Mouse (Mus musculus) intestine, postnatal 0 days (tissue): ENCODE results near the gene Ubap2. TPM values are rescaled to one million over a fixed set of nuclear protein-coding genes. Genes with fewer than 3 reads are reported as not detected.

Experiments
- ATAC-seq: fragments of 200-750 bp; cut with Nextera tagmentation; 2 replicates; pipeline ENCODE4 v1.8.0; 2017; ENCODE audit warnings: mild to moderate bottlenecking, moderate TSS enrichment, moderate library complexity
- H3K27ac ChIP-seq: fragments of 300-500 bp; sonication (generic); 2 replicates; pipeline ENCODE4 v1.5.1; 2014; ENCODE audit warnings: mild to moderate bottlenecking, low read depth, low read length, moderate library complexity
- H3K27me3 ChIP-seq: fragments of 300-500 bp; sonication (generic); replicated peaks from 2 replicates; pipeline ENCODE4 v1.6.1; 2014; ENCODE audit warnings: low read length, mixed read lengths; ENCODE audit not compliant: control insufficient read depth, insufficient read depth
- H3K36me3 ChIP-seq: fragments of 300-500 bp; sonication (generic); 2 replicates; pipeline ENCODE4 v1.6.1; 2014; ENCODE audit warnings: mild to moderate bottlenecking, moderate library complexity; ENCODE audit not compliant: control insufficient read depth, insufficient read depth
- H3K4me1 ChIP-seq: fragments of 300-500 bp; sonication (generic); replicated peaks from 2 replicates; pipeline ENCODE4 v1.6.1; 2014; ENCODE audit warnings: antibody characterized with exemption, low read length, mixed read lengths; ENCODE audit not compliant: control insufficient read depth, insufficient read depth
- H3K4me2 ChIP-seq: fragments of 300-500 bp; sonication (generic); replicated peaks from 2 replicates; pipeline ENCODE4 v1.6.1; 2014; ENCODE audit warnings: low read depth, mild to moderate bottlenecking, moderate library complexity
- H3K4me3 ChIP-seq: fragments of 300-500 bp; sonication (generic); 2 replicates; pipeline ENCODE4 v1.5.1; 2014; ENCODE audit warnings: low read depth, low read length
- H3K9ac ChIP-seq: fragments of 300-500 bp; sonication (generic); 2 replicates; pipeline ENCODE4 v1.6.1; 2014; ENCODE audit warnings: mild to moderate bottlenecking, low read depth, low read length
- H3K9me3 ChIP-seq: fragments of 300-500 bp; sonication (generic); 2 replicates; pipeline ENCODE4 v1.6.1; 2016; ENCODE audit warnings: mixed run types; ENCODE audit not compliant: control insufficient read depth
- CTCF ChIP-seq: sonication (generic); IDR thresholded peaks from 2 replicates; pipeline ENCODE4 v1.5.1; 2016; ENCODE audit warnings: low read depth, mild to moderate bottlenecking, control low read depth, antibody characterized with exemption, moderate library complexity
- WGBS: fragments of 180-500 bp; shearing (Covaris S2); extraction: QIAGEN DNeasy Blood & Tissue Kit; methylation state at CpG from one replicate; pipeline ENCODE4 v1.1.7; 2014; 5-methylcytosine and 5-hydroxymethylcytosine counted together
- polyA plus RNA-seq: library from polyadenylated mRNA; unstranded; fragments of >200 nt; fragmentation: Nextera tagmentation; extraction: Ambion mirVana; gene quantifications from 2 replicates; pipeline ENCODE4 v1.2.1, GENCODE M21; 2015

Ubap2 gene
- polyA plus RNA-seq, 1 experiment from 2014 or later: 15.3 TPM

GRCm38 (mm10) chr4:41161232-41161631 lies 113.7 kb downstream of the Ubap2 start:
- Histone ChIP-seq H3K36me3 (no peaks in the 10 kb centered on the region), H3K27ac (no peak overlapping the region), H3K4me3 (no peak overlapping the region), H3K4me2 (no peak overlapping the region), H3K9me3 (no peaks in the 10 kb centered on the region), H3K4me1 (peaks cover 3% of the 10 kb centered on the region; the same call in 1 of the 2 replicates), H3K9ac (no peak overlapping the region), H3K27me3 (no peaks in the 10 kb centered on the region)
- no peak for ATAC-seq
- TF ChIP-seq CTCF: no peak
- 96% methylated on average over 3 of the region's 3 CpGs for WGBS

GRCm38 (mm10) chr4:41158251-41158650 lies 116.7 kb downstream of the Ubap2 start:
- Histone ChIP-seq H3K36me3 (no peaks in the 10 kb centered on the region), H3K4me3 (no peak overlapping the region), H3K4me1 (no peaks in the 10 kb centered on the region), H3K9ac (no peak overlapping the region), H3K9me3 (no peaks in the 10 kb centered on the region), H3K27ac (no peak overlapping the region), H3K4me2 (no peak overlapping the region), H3K27me3 (no peaks in the 10 kb centered on the region)
- no peak for ATAC-seq
- no peak for TF ChIP-seq CTCF
- WGBS: 96% methylated on average over 1 of the region's 1 CpGs

- 59% methylated on average over 9 of the region's 9 CpGs for WGBS
- no peak overlapping the region for H3K4me3 ChIP-seq
- no peaks in the 10 kb centered on the region for H3K4me1 ChIP-seq
- H3K9me3 ChIP-seq: no peaks in the 10 kb centered on the region
- no peaks in the 10 kb centered on the region for H3K27me3 ChIP-seq
- H3K4me2 ChIP-seq: no peak overlapping the region
- ATAC-seq: no peak
- no peaks in the 10 kb centered on the region for H3K36me3 ChIP-seq
- no peak overlapping the region for H3K27ac ChIP-seq
- no peak overlapping the region for H3K9ac ChIP-seq
- TF ChIP-seq CTCF: no peak
Observed at GRCm38 (mm10) chr4:41156961-41157360, 118.0 kb downstream of the Ubap2 start.

- WGBS: 67% methylated on average over 3 of the region's 3 CpGs
- Histone ChIP-seq H3K27me3 (no peaks in the 10 kb centered on the region), H3K4me2 (no peak overlapping the region), H3K9me3 (no peaks in the 10 kb centered on the region), H3K27ac (no peak overlapping the region), H3K4me1 (no peaks in the 10 kb centered on the region), H3K4me3 (no peak overlapping the region), H3K9ac (no peak overlapping the region), H3K36me3 (no peaks in the 10 kb centered on the region)
- ATAC-seq: no peak
- no peak for TF ChIP-seq CTCF
Observed at GRCm38 (mm10) chr4:41153146-41153545, 121.8 kb downstream of the Ubap2 start.

GRCm38 (mm10) chr4:41151186-41151585 lies 123.8 kb downstream of the Ubap2 start:
- 90% methylated on average over 7 of the region's 7 CpGs for WGBS
- no peaks in the 10 kb centered on the region for H3K27me3 ChIP-seq
- no peak overlapping the region for H3K4me3 ChIP-seq
- H3K36me3 ChIP-seq: no peaks in the 10 kb centered on the region
- H3K4me2 ChIP-seq: no peak overlapping the region
- H3K4me1 ChIP-seq: no peaks in the 10 kb centered on the region
- H3K9ac ChIP-seq: no peak overlapping the region
- H3K27ac ChIP-seq: no peak overlapping the region
- no peak for ATAC-seq
- no peaks in the 10 kb centered on the region for H3K9me3 ChIP-seq
- no peak for TF ChIP-seq CTCF

GRCm38 (mm10) chr4:41149891-41150290 lies 125.1 kb downstream of the Ubap2 start:
- Histone ChIP-seq H3K27ac (no peak overlapping the region), H3K4me2 (no peak overlapping the region), H3K4me1 (no peaks in the 10 kb centered on the region), H3K27me3 (no peaks in the 10 kb centered on the region), H3K4me3 (no peak overlapping the region), H3K9me3 (no peaks in the 10 kb centered on the region), H3K9ac (no peak overlapping the region), H3K36me3 (no peaks in the 10 kb centered on the region)
- TF ChIP-seq CTCF: no peak
- 83% methylated on average over 3 of the region's 3 CpGs for WGBS
- no peak for ATAC-seq

Other genes with a start within 250 kb of the Ubap2 start
- 9.9 and 14.1 TPM in 2 replicates for gene Aqp7, start 227.0 kb downstream of the Ubap2 start, polyA plus RNA-seq
- 4.1 and 7.4 TPM in 2 replicates for gene Aqp3, start 177.0 kb downstream of the Ubap2 start, polyA plus RNA-seq
- gene Nol6, start 150.7 kb downstream of the Ubap2 start, polyA plus RNA-seq: 7.7 and 8.4 TPM in 2 replicates
- 64.5 and 67.9 TPM in 2 replicates for gene Ube2r2, start 139.4 kb downstream of the Ubap2 start, polyA plus RNA-seq
- gene Dcaf12, start 39.7 kb upstream of the Ubap2 start, polyA plus RNA-seq: 27.0 and 29.1 TPM in 2 replicates
- gene Ubap1, start 73.9 kb upstream of the Ubap2 start, polyA plus RNA-seq: 36.3 and 44.7 TPM in 2 replicates
- gene Kif24, start 189.7 kb upstream of the Ubap2 start, polyA plus RNA-seq: 1.3 and 1.4 TPM in 2 replicates
- gene Nudt2, start 190.0 kb upstream of the Ubap2 start, polyA plus RNA-seq: 34.9 and 35.7 TPM in 2 replicates
- 11.6 and 13.7 TPM in 2 replicates for gene AI464131, start 227.9 kb upstream of the Ubap2 start, polyA plus RNA-seq
- 0.52 and 2.0 TPM in 2 replicates for gene 1110017D15Rik, start 242.2 kb upstream of the Ubap2 start, polyA plus RNA-seq